Mouse (Mus musculus) kidney, postnatal 0 days (tissue): ENCODE measurements around the gene Npepps. TPM values are rescaled to one million over a fixed set of nuclear protein-coding genes. Genes with fewer than 3 reads are reported as not detected.
A peak's percentile ranks its signal among the peaks of the same experiment; 100 is the strongest.
"Not testable (repeated sequence)": the region's sequence is repeated elsewhere in the genome, so short reads cannot be mapped to it uniquely, and the experiment has no call there.

Experiments used
- ATAC-seq: fragments of 200-750 bp; cut with Nextera tagmentation; replicated peaks from 2 replicates; pipeline ENCODE4 v1.8.0; 2017; ENCODE audit warnings: low read depth, moderate number of reproducible peaks, moderate TSS enrichment, moderate library complexity; ENCODE audit not compliant: low FRiP score
- DNase-seq: peaks from one replicate; pipeline ENCODE4 v3.0.0-alpha.2; 2016; ENCODE audit warnings: low spot score
- H3K27ac ChIP-seq: fragments of 300-500 bp; sonication (generic); 2 replicates; pipeline ENCODE4 v1.5.1; 2014; ENCODE audit warnings: mild to moderate bottlenecking
- H3K27me3 ChIP-seq: fragments of 300-500 bp; sonication (generic); 2 replicates; pipeline ENCODE4 v1.6.1; 2014; ENCODE audit warnings: low read length, mixed read lengths; ENCODE audit not compliant: insufficient read depth
- H3K36me3 ChIP-seq: fragments of 300-500 bp; sonication (generic); 2 replicates; pipeline ENCODE4 v1.6.1; 2014; ENCODE audit warnings: low read length, mixed read lengths; ENCODE audit not compliant: insufficient read depth
- H3K4me1 ChIP-seq: fragments of 300-500 bp; sonication (generic); replicated peaks from 2 replicates; pipeline ENCODE4 v1.6.1; 2014; ENCODE audit warnings: antibody characterized with exemption, low read length, mixed read lengths; ENCODE audit not compliant: insufficient read depth
- H3K4me2 ChIP-seq: fragments of 300-500 bp; sonication (generic); 2 replicates; pipeline ENCODE4 v1.6.1; 2014; ENCODE audit warnings: mild to moderate bottlenecking, low read length, moderate library complexity, mixed read lengths
- H3K4me3 ChIP-seq: fragments of 300-500 bp; sonication (generic); replicated peaks from 2 replicates; pipeline ENCODE4 v1.5.1; 2014; ENCODE audit warnings: low read depth, low read length
- H3K9ac ChIP-seq: fragments of 300-500 bp; sonication (generic); 2 replicates; pipeline ENCODE4 v1.6.1; 2014; ENCODE audit warnings: low read depth, low read length
- H3K9me3 ChIP-seq: fragments of 300-500 bp; sonication (generic); replicated peaks from 2 replicates; pipeline ENCODE4 v1.6.1; 2016; ENCODE audit warnings: low read length, inconsistent platforms, mixed read lengths
- CTCF ChIP-seq: IDR thresholded peaks from 2 replicates; pipeline ENCODE4 v1.5.1; 2016; ENCODE audit warnings: antibody characterized with exemption, low read depth, mild to moderate bottlenecking, moderate library complexity
- WGBS: fragments of 180-500 bp; shearing (Covaris S2); extraction: QIAGEN DNeasy Blood & Tissue Kit; methylation state at CpG from one replicate; pipeline ENCODE4 v1.1.7; 2014; 5-methylcytosine and 5-hydroxymethylcytosine counted together
- polyA plus RNA-seq: library from polyadenylated mRNA; unstranded; fragments of >200 nt; fragmentation: Nextera tagmentation; extraction: Ambion mirVana; gene quantifications from 2 replicates; pipeline ENCODE4 v1.2.1, GENCODE M21; 2015

Npepps gene
- 46.5 TPM in 2 replicates for polyA plus RNA-seq

DNA sequence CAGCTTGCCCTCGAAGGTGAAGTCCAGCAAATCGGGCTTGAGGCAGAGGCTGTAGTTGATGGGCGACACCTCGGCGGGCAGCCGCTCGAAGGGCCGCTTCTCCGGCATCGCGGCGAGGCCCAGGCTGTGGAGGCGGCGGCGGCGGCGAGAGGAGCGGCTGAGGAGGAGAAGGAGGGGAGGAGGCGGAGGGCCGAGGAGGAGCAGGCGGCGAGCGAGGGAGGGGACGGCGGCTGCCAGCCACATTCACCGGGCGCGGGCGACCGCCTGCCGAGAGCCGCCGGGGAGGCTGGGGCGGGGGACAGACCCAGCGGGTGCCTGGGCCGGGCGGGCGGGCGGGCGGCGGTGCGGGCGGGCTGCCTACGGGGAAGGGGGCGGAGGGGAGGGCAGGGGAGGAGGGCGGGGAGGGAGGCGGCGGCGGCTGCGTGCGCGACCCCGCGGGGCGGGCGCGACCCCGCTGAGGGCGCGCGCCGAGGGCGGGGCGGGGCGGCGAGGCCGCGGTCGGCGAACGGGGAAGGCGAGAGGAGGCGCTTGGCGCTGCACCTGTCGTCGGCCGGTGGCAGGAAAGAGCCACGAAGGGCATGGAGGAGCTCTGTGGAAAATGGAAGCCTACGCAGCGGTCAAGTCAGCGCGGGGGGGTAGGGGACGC lies at the start of gene Npepps:
Npepps (minus strand) TSS at position 423 of the 646 bp plus-strand sequence.
- WGBS: under 1% methylated on average over 71 of the region's 83 CpGs

DNA sequence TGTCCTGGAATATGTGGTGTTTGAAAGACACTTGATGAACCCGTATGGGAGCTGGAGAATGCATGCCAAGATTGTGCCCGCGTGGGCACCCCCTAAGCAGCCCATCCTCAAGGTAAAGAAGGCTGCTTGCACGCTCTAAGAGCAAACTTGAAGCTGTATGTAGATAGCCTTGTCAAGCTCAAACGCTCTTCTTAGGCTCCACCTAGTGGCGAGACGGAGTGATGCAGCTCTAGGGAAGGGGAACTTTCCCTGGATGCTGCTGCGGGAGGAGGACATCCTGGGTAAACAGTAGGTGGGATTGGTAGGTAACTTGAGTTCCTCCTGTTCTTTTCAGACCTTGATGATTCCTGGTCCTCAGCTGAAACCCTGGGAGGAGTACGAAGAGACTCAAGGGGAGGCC lies 47.7 kb upstream of the Npepps start:
- no peaks in the 10 kb centered on the region for H3K27me3 ChIP-seq
- H3K4me1 ChIP-seq: no peaks in the 10 kb centered on the region
- TF ChIP-seq CTCF: peak; percentile 86
- no peak overlapping the region for H3K9ac ChIP-seq
- no peak overlapping the region for H3K27ac ChIP-seq
- no peaks in the 10 kb centered on the region for H3K9me3 ChIP-seq
- ATAC-seq (no peak), DNase-seq (peak; percentile 78)
- H3K36me3 ChIP-seq: peaks cover 42% of the 10 kb centered on the region
- H3K4me2 ChIP-seq: no peak overlapping the region
- no peak overlapping the region for H3K4me3 ChIP-seq
- WGBS: 28% methylated on average over 9 of the region's 9 CpGs

More for the DNA sequence above, at the start of gene Npepps:
- Histone ChIP-seq H3K36me3 (no peaks in the 10 kb centered on the region), H3K4me1 (peaks cover 10% of the 10 kb centered on the region; the same call in 1 of the 2 replicates), H3K9me3 (no peaks in the 10 kb centered on the region), H3K4me2 (peak within 1 kb of the TSS; percentile 68), H3K9ac (peak within 1 kb of the TSS; percentile 100), H3K27me3 (no peaks in the 10 kb centered on the region), H3K4me3 (peak within 1 kb of the TSS; percentile 99), H3K27ac (peak within 1 kb of the TSS; percentile 98)
- ATAC-seq: peak; percentile 72
- TF ChIP-seq CTCF: no peak
- DNase-seq: peak; percentile 80

DNA sequence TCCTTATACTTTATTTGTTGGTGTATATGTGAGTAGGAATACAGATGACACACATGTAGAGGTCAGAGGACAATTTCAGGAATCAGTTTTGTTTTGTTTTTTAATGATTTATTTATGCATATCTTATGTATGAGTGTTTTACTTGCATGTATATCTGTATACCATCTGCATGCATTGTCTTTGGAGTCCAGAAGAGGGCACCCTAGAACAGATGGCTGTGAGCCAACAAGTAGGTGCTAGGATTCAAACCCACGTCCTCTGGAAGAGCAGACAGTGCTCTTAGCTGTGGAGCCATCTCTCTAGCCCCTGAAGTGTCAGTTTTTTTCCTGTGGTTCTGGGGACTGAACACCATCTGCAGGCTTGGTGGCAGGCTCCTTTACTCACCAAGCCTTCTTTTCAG lies 44.8 kb upstream of the Npepps start:
- 61% methylated on average over 1 of the region's 1 CpGs for WGBS
- Histone ChIP-seq H3K36me3 (peaks cover 46% of the 10 kb centered on the region), H3K27ac (no peak overlapping the region), H3K4me1 (no peaks in the 10 kb centered on the region), H3K9ac (no peak overlapping the region), H3K9me3 (no peaks in the 10 kb centered on the region), H3K4me2 (no peak overlapping the region), H3K27me3 (no peaks in the 10 kb centered on the region), H3K4me3 (no peak overlapping the region)
- DNase-seq (no peak), ATAC-seq (no peak)
- peak; percentile 48 for TF ChIP-seq CTCF

DNA sequence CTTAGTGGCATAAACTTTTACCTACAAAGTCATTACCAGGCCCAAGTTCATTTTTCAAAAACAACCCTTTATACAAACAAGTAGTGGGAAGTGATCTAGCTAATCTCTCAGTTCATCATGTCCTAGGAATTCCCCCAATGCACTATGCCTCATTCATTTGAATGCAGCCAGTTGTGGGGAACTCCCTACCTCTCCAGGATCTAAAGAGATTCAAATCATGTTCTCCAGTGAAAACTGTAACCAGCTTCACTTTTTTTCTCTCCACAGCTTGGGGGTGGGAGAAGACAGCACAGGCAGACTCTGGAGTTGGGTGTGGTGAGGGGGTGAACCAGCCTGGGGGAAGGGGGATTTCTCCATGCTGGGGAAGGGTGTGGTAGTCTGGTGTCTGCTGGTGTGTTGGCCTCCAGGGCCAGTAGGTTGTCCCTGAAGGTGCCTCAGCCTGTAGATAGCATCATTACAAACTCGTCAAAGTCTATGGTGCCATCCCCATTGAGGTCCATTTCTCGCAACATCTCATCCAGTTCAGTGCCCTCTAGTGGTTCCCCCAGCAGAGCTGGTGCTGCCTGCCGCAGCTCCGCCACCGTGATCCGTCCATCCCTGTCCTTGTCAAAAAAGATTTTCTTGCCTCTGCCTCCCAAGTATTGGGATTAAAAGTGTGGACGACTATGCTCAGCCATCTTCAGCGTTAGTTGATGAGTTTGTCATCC lies 41.6 kb upstream of the Npepps start:
- H3K4me2 ChIP-seq, DNase-seq, H3K9ac ChIP-seq, H3K4me1 ChIP-seq, H3K4me3 ChIP-seq, H3K9me3 ChIP-seq, H3K27me3 ChIP-seq, ATAC-seq, H3K27ac ChIP-seq: not testable (repeated sequence)
- H3K36me3 ChIP-seq: peaks cover 32% of the 10 kb centered on the region; the same call in 1 of the 2 replicates
- 83% methylated on average over 8 of the region's 8 CpGs for WGBS

DNA sequence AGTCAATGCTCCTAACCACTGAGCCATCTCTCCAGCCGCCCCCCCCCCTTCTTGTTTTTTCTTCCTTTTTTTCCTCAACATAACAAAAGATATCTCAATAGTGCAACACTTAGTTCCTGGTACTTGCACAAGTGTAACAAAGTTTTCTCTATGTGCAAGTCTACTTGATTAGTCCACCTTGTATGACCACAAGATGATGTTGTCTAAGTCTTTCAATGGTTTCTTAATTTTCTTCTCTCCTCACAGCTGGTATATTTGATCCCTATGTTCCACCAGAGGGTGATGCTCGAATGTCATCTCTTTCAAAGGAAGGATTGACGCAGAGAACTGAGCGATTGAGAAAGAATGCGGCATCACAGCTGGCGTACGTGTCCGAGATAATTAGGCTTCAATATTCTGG lies 40.8 kb upstream of the Npepps start:
- no peak overlapping the region for H3K9ac ChIP-seq
- H3K9me3 ChIP-seq: no peaks in the 10 kb centered on the region
- H3K36me3 ChIP-seq: peaks cover 23% of the 10 kb centered on the region; the same call in 1 of the 2 replicates
- H3K4me3 ChIP-seq: no peak overlapping the region
- H3K27ac ChIP-seq: no peak overlapping the region
- no peaks in the 10 kb centered on the region for H3K27me3 ChIP-seq
- no peak overlapping the region for H3K4me2 ChIP-seq
- DNase-seq (no peak), ATAC-seq (no peak)
- 92% methylated on average over 8 of the region's 8 CpGs for WGBS
- H3K4me1 ChIP-seq: no peaks in the 10 kb centered on the region
- TF ChIP-seq CTCF: no peak

DNA sequence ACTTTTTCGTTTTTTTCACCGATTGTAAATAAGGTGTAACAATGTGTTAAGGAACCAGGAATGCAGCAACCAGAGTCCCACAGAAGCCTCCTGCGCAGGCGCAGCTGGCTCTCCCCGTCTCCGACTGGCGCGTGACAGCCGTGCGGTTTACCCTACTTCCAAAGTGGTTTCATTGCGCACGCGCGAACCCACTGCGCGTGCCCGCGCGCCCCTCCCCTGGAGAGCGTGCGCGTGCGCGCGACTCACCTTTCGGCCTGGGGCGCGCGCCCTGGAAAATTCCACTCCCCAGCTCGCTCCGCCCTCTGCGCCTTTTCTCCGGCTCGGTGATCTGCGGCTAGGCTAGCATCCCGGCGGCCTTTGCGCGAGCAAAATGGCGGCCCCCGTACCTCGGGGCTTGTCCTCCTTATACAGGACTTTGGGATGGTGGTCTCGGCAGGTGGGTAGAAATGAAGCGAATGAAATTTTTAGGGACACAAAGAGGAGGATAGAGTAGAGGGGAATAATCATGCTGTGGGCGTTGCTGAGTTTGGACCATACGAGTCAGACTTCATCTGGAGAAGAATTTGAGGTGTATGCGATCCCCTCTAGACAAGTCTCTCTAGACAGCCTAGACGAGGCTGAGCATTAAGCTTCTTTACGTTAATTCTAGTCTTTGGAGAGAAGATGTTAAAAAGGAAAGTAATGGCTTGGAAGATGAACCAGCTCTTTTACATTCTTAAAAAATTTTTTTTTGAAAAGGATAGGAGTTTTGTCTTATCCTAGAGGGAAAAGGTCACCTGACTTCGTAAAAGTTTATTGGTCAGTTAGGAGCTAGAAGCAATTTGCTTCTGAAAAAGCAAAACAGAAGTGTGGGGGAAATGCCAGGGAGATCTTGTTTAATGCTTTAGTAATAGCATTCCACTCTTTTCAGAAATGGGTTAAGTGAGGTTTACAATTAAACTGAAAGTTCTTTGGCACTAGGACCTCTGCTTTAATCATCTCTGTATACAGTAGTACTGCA lies 35.4 kb upstream of the Npepps start, which contains the start of gene Mrpl45:
Mrpl45 (plus strand) TSS at position 213 of the 1,000 bp plus-strand sequence.
- ATAC-seq: peak; percentile 93
- Histone ChIP-seq H3K4me2 (peak within 1 kb of the TSS; percentile 61), H3K27ac (peak within 1 kb of the TSS; percentile 75), H3K36me3 (no peaks in the 10 kb centered on the region), H3K4me1 (no peaks in the 10 kb centered on the region), H3K9ac (peak within 1 kb of the TSS; percentile 65), H3K27me3 (no peaks in the 10 kb centered on the region), H3K4me3 (peak within 1 kb of the TSS; percentile 52), H3K9me3 (no peaks in the 10 kb centered on the region)
- under 1% methylated on average over 50 of the region's 50 CpGs for WGBS
- no peak for TF ChIP-seq CTCF
- DNase-seq: peak; percentile 97
